Mouse (Mus musculus): ENCODE measurements around the gene Cavin2.

Cavin2 gene

GRCm38 (mm10) chr1:51288755-51289619 is at the start of gene Cavin2:
Cavin2 (plus strand) TSS chr1:51289126.
- DNase-seq (ENCODE audit: low read depth, low spot score): no peak

- DNase-seq (ENCODE audit: low read depth, low spot score): no peak
Measured at GRCm38 (mm10) chr1:51241311-51241986, 47.5 kb upstream of the Cavin2 start.

GRCm38 (mm10) chr1:51243294-51243693 is 45.6 kb upstream of the Cavin2 start:
- DNase-seq (ENCODE audit: low read depth, low spot score): no peak

- no peak for DNase-seq (ENCODE audit: low read depth, low spot score)
Measured at GRCm38 (mm10) chr1:51243869-51244268, 45.1 kb upstream of the Cavin2 start.

- no peak for DNase-seq (ENCODE audit: low read depth, low spot score)
Measured at GRCm38 (mm10) chr1:51245381-51245780, 43.5 kb upstream of the Cavin2 start.

GRCm38 (mm10) chr1:51250302-51250701 is 38.6 kb upstream of the Cavin2 start:
- DNase-seq (ENCODE audit: low read depth, low spot score): no peak

GRCm38 (mm10) chr1:51265118-51265800 is 23.7 kb upstream of the Cavin2 start:
- DNase-seq (ENCODE audit: low read depth, low spot score): no peak

- DNase-seq (ENCODE audit: low read depth, low spot score): no peak
Measured at GRCm38 (mm10) chr1:51265926-51266325, 23.0 kb upstream of the Cavin2 start.

GRCm38 (mm10) chr1:51267125-51267524 is 21.8 kb upstream of the Cavin2 start:
- no peak for DNase-seq (ENCODE audit: low read depth, low spot score)

- no peak for DNase-seq (ENCODE audit: low read depth, low spot score)
Measured at GRCm38 (mm10) chr1:51268225-51268624, 20.7 kb upstream of the Cavin2 start.

GRCm38 (mm10) chr1:51270196-51270935 is 18.6 kb upstream of the Cavin2 start:
- DNase-seq (ENCODE audit: low read depth, low spot score): no peak

- DNase-seq (ENCODE audit: low read depth, low spot score): no peak
Measured at GRCm38 (mm10) chr1:51271845-51272244, 17.1 kb upstream of the Cavin2 start.

- no peak for DNase-seq (ENCODE audit: low read depth, low spot score)
Measured at GRCm38 (mm10) chr1:51272583-51273201, 16.2 kb upstream of the Cavin2 start.

GRCm38 (mm10) chr1:51277879-51278567 is 10.9 kb upstream of the Cavin2 start:
- no peak for DNase-seq (ENCODE audit: low read depth, low spot score)

GRCm38 (mm10) chr1:51288201-51288600 is 725 bp upstream of the Cavin2 start:
- no peak for DNase-seq (ENCODE audit: low read depth, low spot score)

GRCm38 (mm10) chr1:51289620-51290445 is 907 bp downstream of the Cavin2 start:
- DNase-seq (ENCODE audit: low read depth, low spot score): no peak

- no peak for DNase-seq (ENCODE audit: low read depth, low spot score)
Measured at GRCm38 (mm10) chr1:51290634-51291033, 1.7 kb downstream of the Cavin2 start.

GRCm38 (mm10) chr1:51292348-51292747 is 3.4 kb downstream of the Cavin2 start:
- no peak for DNase-seq (ENCODE audit: low read depth, low spot score)

GRCm38 (mm10) chr1:51300295-51300930 is 11.5 kb downstream of the Cavin2 start:
- no peak for DNase-seq (ENCODE audit: low read depth, low spot score)
